Mouse (Mus musculus) Muller cell, postnatal 12 days (primary cell): ENCODE measurements around the gene Trpm3.

Source experiments
- DNase-seq: peaks from one replicate; pipeline ENCODE4 v3.0.0-alpha.2; 2015; ENCODE audit errors: inconsistent ontology term

The Trpm3 gene

GRCm38 (mm10) chr19:22736870-22737269 lies 598.0 kb downstream of the Trpm3 start:
- no peak for DNase-seq

DNA sequence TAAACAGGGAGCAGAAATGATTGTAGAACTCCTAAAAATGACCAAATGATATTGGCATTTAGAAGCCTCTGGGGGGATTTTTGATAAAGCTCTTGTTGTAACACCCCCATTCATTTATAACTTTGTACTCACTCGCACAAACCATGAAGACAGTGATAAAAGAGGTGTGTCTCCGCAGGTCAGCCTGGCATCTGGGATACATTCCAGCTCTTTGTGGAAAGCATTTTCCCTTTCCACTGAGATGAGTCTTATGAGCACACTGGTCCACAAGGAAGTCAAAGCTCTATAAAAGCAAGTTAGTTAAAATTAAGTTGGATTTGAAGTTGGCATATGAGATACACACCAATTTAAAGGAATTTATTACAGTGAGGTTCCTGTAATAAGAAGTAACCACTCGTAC lies 600.4 kb downstream of the Trpm3 start:
- DNase-seq = no peak

DNA sequence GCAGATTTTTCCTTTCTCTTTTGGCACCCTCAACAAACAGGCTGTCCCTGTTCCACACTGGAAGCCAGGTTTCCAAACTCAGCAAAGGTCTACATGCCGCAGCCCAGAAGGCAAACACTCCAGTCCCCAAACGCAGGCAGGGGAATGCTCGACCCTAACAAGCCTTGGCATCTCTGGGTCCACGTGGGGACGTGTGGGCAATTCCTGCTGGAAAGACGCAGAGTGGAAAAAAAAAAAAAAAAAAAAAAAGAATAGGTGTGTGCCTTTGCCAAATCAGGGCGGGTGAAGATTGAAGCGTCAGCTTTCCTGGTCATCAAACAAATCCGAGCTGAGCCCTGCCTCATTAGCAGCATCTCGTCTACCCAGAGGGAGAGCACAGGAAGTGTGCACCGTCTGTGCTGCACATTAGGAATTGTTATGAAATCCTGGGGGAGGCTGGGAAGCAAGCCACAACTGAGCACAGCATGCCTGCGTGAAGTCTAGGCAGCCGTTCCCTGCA lies 614.5 kb downstream of the Trpm3 start:
- peak; percentile 93 for DNase-seq

DNA sequence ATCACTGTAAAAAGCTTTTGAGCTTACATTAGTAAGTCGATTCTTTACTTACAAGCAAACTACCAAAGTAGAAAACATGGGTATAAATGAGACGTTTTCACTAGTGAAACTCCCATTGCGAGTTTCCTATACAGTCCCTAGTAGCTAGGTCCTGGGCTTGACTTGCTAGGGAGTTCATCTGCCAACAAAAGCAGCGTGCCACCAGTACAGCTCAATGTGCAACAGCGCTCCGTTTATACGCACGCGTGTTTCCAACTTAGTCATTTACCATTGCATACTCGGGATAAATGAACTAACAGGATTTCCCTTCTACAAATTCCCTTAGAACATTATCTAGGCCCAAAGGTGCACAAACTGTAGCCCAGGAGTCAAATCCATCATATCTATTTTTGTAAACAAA lies 615.2 kb downstream of the Trpm3 start:
- no peak for DNase-seq

GRCm38 (mm10) chr19:22754498-22754897 lies 615.7 kb downstream of the Trpm3 start:
- no peak for DNase-seq

DNA sequence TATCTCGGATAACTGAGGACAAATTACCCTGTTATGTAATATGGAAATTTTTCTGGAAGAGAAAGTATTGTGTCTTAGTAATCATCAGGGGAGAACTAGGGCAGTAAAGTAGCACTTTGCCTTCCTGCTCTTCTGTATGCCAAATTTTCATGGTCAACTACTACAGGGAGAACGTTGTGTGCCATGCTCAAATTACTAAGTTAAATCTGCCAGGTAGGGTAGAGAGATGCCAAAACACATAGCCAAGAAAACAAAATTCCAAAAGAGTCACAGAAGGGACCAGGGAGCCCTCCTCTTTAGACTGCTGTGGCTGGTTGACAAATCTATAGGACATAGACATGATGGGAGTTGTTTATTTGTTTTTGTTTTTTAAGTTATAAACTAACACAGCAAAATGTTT lies 619.6 kb downstream of the Trpm3 start:
- no peak for DNase-seq

DNA sequence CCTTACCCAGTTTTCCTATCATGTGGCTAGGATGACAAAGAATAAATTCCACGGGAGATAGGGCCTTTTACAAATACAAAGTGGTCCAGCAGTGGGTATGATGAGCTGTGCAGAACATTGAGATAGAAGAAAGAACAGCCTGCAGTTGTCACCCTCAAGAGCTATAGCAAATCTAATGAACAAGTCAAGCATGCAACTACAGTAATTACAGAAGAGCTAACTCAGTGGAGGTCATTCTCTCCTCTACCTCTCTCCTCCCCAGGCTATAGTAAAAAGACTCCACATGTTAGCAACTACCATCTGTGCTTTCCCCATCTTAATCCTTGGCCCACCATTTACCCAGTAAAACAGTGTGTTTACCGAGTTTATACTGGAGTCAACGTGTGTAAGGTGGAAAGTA lies 629.4 kb downstream of the Trpm3 start:
- DNase-seq = no peak

- no peak for DNase-seq
Observed at GRCm38 (mm10) chr19:22775191-22775695, 636.4 kb downstream of the Trpm3 start.

DNA sequence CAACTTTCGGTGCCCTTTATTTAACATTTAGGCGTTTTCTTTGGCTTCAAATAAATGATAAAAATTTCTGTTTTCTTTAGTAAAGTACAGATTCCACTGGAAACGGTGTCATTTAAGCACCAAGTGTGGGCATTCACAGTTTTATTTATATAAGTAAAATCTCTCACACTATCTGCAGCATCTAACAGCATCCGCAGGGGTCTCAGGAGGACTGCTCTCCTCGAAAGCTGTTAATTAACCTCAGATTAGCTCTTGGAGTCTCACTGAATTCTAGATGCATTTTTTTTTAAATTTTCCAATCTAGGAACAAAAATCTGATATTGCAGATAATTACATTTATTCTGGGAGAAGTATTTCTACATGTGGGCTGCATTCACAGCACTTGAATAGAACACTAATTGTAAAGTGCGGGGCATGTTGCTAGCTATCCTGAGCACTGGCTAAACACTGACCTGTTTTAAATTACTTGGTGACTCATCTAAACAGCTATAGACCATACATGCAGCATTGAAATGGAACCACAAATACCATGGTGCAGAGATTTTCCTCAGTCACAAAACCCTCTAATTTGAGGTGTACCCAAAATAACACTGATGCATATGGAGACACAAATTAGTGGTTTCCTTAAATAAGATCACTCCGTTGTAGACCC lies 641.5 kb downstream of the Trpm3 start:
- no peak for DNase-seq

DNA sequence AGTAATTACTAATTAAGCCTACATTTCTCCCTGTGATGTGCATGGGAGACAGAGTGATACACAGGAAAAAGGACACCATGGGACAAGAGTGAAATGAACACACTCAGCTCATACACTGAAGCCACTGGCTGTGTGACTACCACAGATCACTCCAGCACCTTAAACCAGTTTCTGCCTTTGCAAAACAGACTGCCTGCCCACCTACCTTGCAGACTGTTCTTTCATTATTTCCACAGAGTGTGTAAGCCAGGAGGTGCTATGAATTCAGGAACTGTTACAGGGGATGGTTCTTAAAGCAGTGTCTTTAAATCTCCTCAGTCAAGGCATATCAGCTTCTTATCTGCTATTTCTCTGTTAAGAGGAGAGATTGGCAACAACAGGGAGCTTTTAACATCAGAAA lies 642.7 kb downstream of the Trpm3 start:
- DNase-seq = no peak

DNA sequence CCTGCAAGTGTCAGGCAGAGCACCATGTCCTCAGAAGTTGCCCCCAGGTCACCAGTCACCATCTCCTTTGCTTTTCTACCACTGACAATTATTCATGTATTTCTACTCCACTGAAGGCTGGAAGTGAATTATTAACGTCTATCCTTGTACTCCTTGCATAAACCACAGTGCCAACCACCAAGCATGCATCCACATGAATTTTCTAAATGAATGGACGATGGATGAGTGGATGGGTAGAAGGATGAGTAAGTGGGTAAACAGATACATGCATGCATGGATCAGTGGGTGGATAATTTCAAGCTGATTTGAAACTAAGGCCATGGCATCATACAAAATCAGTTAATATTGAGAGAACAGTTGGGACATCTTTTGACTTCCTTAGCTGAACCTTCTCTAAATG lies 644.9 kb downstream of the Trpm3 start:
- DNase-seq = peak; percentile 64

DNA sequence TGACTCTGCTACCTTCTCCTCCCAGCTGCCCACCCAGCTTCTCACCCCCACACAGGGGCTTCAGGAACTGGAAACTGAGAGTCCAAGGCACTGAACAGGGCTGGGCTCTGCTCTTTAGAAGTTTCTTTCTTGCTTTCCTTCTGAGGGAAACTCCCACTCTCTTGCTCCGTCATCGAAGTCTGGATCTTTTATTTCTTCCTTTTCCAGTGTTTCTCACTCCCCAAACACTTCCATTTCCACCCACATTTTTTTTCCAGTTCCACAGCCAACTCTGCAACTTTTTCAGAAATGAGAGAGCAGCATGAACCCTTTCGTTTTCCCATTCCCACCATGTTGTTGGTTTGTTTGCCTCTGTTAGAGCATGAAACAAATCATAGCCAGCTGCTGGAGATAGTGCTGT lies 650.9 kb downstream of the Trpm3 start:
- no peak for DNase-seq

- DNase-seq = no peak
Observed at GRCm38 (mm10) chr19:22796996-22797395, 658.1 kb downstream of the Trpm3 start.

DNA sequence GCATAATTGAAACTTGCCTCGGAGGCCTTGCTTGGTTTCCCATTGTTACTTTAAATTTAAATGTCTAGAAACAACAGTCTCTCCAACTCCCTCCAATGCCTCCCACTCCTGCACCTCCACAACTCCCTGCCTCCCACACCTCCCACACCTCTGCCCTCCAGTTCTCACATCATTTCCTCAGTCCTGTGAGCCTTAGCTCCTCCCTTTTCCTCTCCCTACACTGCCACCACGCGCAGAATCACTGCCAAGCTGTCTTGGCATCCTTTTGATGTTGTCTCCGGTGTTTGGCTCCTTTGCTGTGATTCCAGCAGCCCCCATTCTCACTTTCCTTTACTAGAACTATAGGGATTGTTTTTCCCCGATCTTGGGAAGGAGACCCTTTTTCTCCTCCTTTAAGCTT lies 661.6 kb downstream of the Trpm3 start:
- no peak for DNase-seq

DNA sequence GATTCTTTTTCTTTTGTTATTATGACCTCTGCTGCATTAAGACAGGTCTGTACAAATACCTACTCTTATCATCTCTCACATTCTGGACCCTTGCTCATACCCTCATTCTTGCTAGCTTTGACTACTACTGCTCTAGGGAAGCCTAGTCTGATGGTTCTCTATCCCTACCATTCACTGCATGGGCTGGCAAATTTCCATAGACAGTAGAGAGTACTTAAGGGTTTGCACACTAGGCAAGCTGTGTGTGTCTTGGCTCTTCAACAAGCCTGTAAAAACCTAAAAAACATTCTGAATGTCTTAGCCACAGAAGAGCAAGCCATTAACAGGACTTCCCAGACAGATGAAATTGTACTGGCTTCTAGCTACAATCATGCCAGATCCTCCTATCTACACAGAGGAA lies 664.5 kb downstream of the Trpm3 start:
- no peak for DNase-seq

DNA sequence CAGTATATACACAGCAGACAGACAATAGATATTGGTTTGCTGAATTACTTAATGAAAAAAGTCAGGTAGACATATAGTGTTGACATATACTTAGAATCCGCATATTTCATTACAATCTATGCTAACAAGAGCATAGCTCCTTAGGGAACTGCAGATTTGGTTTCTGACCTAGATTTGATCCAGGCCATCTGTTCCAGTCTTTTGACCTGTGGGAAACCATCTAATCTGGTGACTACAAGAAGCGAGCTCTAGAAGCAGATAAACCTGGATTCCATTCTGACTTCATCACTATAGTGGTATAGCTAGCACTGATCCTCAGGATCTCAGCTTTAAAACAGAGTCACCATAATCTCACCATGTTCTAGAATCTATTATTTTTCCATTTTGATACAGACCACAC lies 665.5 kb downstream of the Trpm3 start:
- DNase-seq = no peak

DNA sequence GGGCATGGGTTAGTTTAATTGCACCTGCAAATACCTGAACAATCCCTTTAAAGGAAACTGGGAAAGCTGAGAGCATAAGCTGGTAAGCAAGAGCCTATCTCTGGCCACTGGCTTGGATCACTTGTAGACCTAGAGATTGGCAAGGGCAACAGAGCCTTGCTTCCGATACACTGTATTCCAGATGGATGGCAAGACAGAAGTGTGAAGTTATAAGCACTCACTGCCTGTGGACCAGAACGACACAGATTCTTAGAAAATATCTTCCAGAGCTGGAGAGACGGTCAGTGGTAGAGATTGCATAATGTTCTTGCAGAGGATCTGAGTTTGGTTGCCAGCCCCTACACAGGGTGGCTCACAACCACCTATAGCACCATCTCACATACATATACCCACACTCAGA lies 671.4 kb downstream of the Trpm3 start:
- no peak for DNase-seq

GRCm38 (mm10) chr19:22821741-22822140 lies 682.9 kb downstream of the Trpm3 start:
- peak; percentile 86 for DNase-seq

- DNase-seq = peak; percentile 83
Observed at GRCm38 (mm10) chr19:22823491-22823981, 684.7 kb downstream of the Trpm3 start.

GRCm38 (mm10) chr19:22825812-22826211 lies 687.0 kb downstream of the Trpm3 start:
- DNase-seq = no peak

- DNase-seq = peak; percentile 87
Observed at GRCm38 (mm10) chr19:22828198-22828742, 689.4 kb downstream of the Trpm3 start.

- peak; percentile 89 for DNase-seq
Observed at GRCm38 (mm10) chr19:22841081-22842040, 702.5 kb downstream of the Trpm3 start.
